Mouse (Mus musculus) C2C12 (cell line): Measurements from ENCODE around the gene Dars2. TPM values are rescaled to one million over a fixed set of nuclear protein-coding genes. Genes with fewer than 3 reads are reported as not detected.

ENCODE experiments used
- H3K27me3 ChIP-seq: one replicate; pipeline ENCODE4 v1.6.1; 2011; ENCODE audit not compliant: control insufficient read depth, insufficient read depth, insufficient read length
- H3K36me3 ChIP-seq: one replicate; pipeline ENCODE4 v1.6.1; 2011; ENCODE audit not compliant: control insufficient read depth, insufficient read depth
- H3K4me3 ChIP-seq: one replicate; pipeline ENCODE4 v1.5.1; 2011; ENCODE audit warnings: mild to moderate bottlenecking, control low read depth; ENCODE audit not compliant: poor library complexity, insufficient read depth, severe bottlenecking
- H3K79me2 ChIP-seq: one replicate; pipeline ENCODE4 v1.6.1; 2011; ENCODE audit not compliant: control insufficient read depth, insufficient read depth
- H3K79me3 ChIP-seq: one replicate; pipeline ENCODE4 v1.6.1; 2011; ENCODE audit warnings: low read depth, control low read depth
- H3ac ChIP-seq: one replicate; pipeline ENCODE3; 2011; ENCODE audit warnings: low read depth; ENCODE audit not compliant: control insufficient read depth, insufficient read length
- CEBPB ChIP-seq: IDR thresholded peaks from one replicate; pipeline ENCODE4 v1.6.1; 2011; ENCODE audit warnings: low read depth, mild to moderate bottlenecking, control low read depth, moderate library complexity
- CTCF ChIP-seq: IDR thresholded peaks from one replicate; pipeline ENCODE4 v1.5.1; 2011; ENCODE audit not compliant: control insufficient read depth, insufficient read depth, insufficient read length
- FOSL1 ChIP-seq: IDR thresholded peaks from one replicate; pipeline ENCODE4 v1.8.0; 2011; ENCODE audit warnings: mild to moderate bottlenecking, low read length; ENCODE audit not compliant: poor library complexity, insufficient read depth, severe bottlenecking
- MAX ChIP-seq: IDR thresholded peaks from one replicate; pipeline ENCODE4 v1.6.1; 2011; ENCODE audit warnings: mild to moderate bottlenecking, control low read depth
- MYOD1 ChIP-seq: IDR thresholded peaks from one replicate; pipeline ENCODE4 v1.6.1; 2011; ENCODE audit warnings: low read depth; ENCODE audit not compliant: control insufficient read depth, insufficient read length
- MYOG ChIP-seq: IDR thresholded peaks from one replicate; pipeline ENCODE4 v1.6.1; 2011; ENCODE audit not compliant: control insufficient read depth, insufficient read length; ENCODE audit errors: extremely low read depth
- USF1 ChIP-seq: IDR thresholded peaks from one replicate; pipeline ENCODE4 v1.6.1; 2011; ENCODE audit warnings: low read depth, mild to moderate bottlenecking, control low read depth, moderate library complexity
- polyA plus RNA-seq: library from polyadenylated mRNA; unstranded; fragments of >200 nt; fragmentation: generic; extraction: Trizol; gene quantifications from one replicate; pipeline ENCODE4 v1.2.1, GENCODE M21; 2012; ENCODE audit warnings: missing spikeins

Gene Dars2
- polyA plus RNA-seq, 1 experiment: 16.8 TPM

DNA sequence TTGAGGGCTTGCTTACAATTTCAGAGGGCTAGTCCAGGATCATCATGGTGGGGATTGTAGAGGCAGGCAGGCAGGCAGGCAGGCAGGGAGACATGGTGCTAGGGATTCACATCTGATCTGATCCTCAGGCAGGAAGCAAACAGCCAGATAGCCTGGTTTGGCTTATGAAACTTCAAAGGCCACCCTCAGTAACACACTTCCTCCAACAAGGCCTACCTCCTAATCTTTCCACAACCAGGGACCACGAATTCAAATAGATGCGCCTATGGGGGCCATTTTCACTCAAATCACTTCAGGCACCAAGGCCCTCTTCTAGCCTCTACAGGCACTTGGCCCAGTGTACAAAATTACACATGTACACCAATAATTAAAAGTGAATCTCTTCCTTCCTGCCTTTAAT lies 43.3 kb downstream of the Dars2 start:
- H3ac ChIP-seq: no peak overlapping the region
- H3K4me3 ChIP-seq: no peak overlapping the region
- H3K79me3 ChIP-seq: no peaks in the 10 kb centered on the region
- H3K36me3 ChIP-seq: peaks cover 30% of the 10 kb centered on the region
- TF ChIP-seq CTCF (no peak), FOSL1 (no peak), USF1 (no peak), CEBPB (no peak), MAX (no peak), MYOG (no peak), MYOD1 (no peak)
- H3K79me2 ChIP-seq: no peaks in the 10 kb centered on the region
- no peaks in the 10 kb centered on the region for H3K27me3 ChIP-seq

GRCm38 (mm10) chr1:161025410-161026210 lies 44.8 kb downstream of the Dars2 start:
- no peak overlapping the region for H3ac ChIP-seq
- peaks cover 20% of the 10 kb centered on the region for H3K36me3 ChIP-seq
- no peaks in the 10 kb centered on the region for H3K27me3 ChIP-seq
- H3K79me2 ChIP-seq: no peaks in the 10 kb centered on the region
- no peak overlapping the region for H3K4me3 ChIP-seq
- TF ChIP-seq USF1 (no peak), MYOD1 (no peak), CTCF (no peak), MAX (no peak), FOSL1 (no peak), CEBPB (no peak), MYOG (no peak)
- no peaks in the 10 kb centered on the region for H3K79me3 ChIP-seq

GRCm38 (mm10) chr1:161020051-161020450 lies 50.4 kb downstream of the Dars2 start:
- TF ChIP-seq CTCF (no peak), CEBPB (no peak), MAX (no peak), USF1 (no peak)
- Histone ChIP-seq H3K27me3 (no peaks in the 10 kb centered on the region), H3K4me3 (no peak overlapping the region), H3K36me3 (peaks cover 18% of the 10 kb centered on the region), H3K79me2 (no peaks in the 10 kb centered on the region), H3K79me3 (no peaks in the 10 kb centered on the region), H3ac (no peak overlapping the region)

DNA sequence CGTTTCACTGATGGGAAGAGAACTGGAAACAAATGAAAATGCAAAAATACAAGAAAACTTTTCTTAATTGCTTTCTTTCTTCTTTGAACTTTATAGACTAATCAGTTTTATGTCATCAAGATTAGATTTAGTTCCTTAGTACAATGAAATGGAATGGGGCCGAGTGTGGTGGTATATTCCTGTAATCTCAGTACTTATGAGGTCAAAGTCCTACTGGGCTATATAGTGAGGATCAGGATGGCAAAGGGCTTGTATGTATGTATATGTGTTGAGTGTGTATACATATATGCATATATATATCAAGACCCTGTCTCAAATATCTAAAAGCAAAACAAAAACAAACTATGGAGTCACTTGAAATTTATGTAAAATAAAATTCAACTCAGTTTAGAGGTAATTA lies 54.1 kb downstream of the Dars2 start:
- Histone ChIP-seq H3K27me3 (no peaks in the 10 kb centered on the region), H3K4me3 (no peak overlapping the region), H3ac (no peak overlapping the region), H3K79me2 (no peaks in the 10 kb centered on the region), H3K36me3 (peaks cover 13% of the 10 kb centered on the region), H3K79me3 (no peaks in the 10 kb centered on the region)
- TF ChIP-seq USF1 (no peak), CEBPB (no peak), CTCF (no peak), MYOD1 (no peak), MAX (no peak)

GRCm38 (mm10) chr1:161010436-161010835 lies 60.0 kb downstream of the Dars2 start:
- TF ChIP-seq MYOG (no peak), FOSL1 (no peak), MYOD1 (peak; percentile 68)

DNA sequence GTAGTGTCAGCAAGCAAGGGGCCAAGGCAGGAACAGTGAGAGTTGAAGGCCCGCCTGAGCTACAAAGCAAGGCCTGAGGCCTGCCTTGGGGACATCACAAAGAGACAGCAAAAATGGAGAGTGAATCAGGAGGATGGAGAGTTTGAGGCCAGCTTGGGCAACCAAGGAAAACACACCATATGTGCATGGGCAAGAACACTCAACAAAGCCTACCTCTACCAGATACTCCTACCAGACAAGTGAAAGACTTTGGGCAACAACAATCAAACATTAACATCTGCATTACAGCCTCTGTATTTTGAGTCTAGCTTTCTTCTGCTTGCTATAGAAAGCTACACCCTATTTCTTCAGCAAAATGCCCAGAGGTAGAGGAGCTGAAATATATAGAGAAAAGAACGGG lies 62.4 kb downstream of the Dars2 start:
- H3ac ChIP-seq: no peak overlapping the region
- TF ChIP-seq CEBPB (no peak), FOSL1 (no peak), CTCF (no peak), MAX (no peak), MYOG (no peak), MYOD1 (no peak), USF1 (no peak)
- no peak overlapping the region for H3K4me3 ChIP-seq
- H3K79me3 ChIP-seq: no peaks in the 10 kb centered on the region
- peaks cover 4% of the 10 kb centered on the region for H3K36me3 ChIP-seq
- no peaks in the 10 kb centered on the region for H3K27me3 ChIP-seq
- no peaks in the 10 kb centered on the region for H3K79me2 ChIP-seq

More at GRCm38 (mm10) chr1:161010436-161010835, 60.0 kb downstream of the Dars2 start:
- no peaks in the 10 kb centered on the region for H3K36me3 ChIP-seq
- no peaks in the 10 kb centered on the region for H3K79me3 ChIP-seq
- no peaks in the 10 kb centered on the region for H3K79me2 ChIP-seq
- no peaks in the 10 kb centered on the region for H3K27me3 ChIP-seq
- no peak overlapping the region for H3ac ChIP-seq
- H3K4me3 ChIP-seq: no peak overlapping the region
